Mouse (Mus musculus) MEL (cell line): Measurements from ENCODE around the gene Zfp386. TPM values are rescaled to one million over a fixed set of nuclear protein-coding genes. Genes with fewer than 3 reads are reported as not detected.

Experiments used
- DNase-seq: peaks from one replicate; pipeline ENCODE4 v3.0.0; 2011; ENCODE audit warnings: low read depth, low spot score
- H3K27ac ChIP-seq: 2 replicates; pipeline ENCODE4 v1.5.1; 2012; ENCODE audit warnings: low read depth, mild to moderate bottlenecking, control low read depth, low read length, moderate library complexity; ENCODE audit not compliant: control insufficient read depth
- H3K27me3 ChIP-seq, 2 experiments: fragments of 150-350 bp in 1 of 2; sonication (generic) in 1 of 2; 2 replicates each; pipeline ENCODE4 v1.6.1; 2012; ENCODE audit warnings: low read length in 2 of 2, mild to moderate bottlenecking in 2 of 2, improper control_type of control experiment in 1 of 2, moderate library complexity in 1 of 2; ENCODE audit not compliant: insufficient read depth in 2 of 2, control insufficient read depth in 1 of 2
- H3K36me3 ChIP-seq, 2 experiments: 2 replicates each; pipeline ENCODE4 v1.6.1; 2012 to 2014; ENCODE audit warnings: low read length in 2 of 2, improper control_type of control experiment in 1 of 2, inconsistent platforms in 1 of 2, mild to moderate bottlenecking in 1 of 2; ENCODE audit not compliant: insufficient read depth in 2 of 2, control insufficient read depth in 1 of 2
- H3K4me1 ChIP-seq, 2 experiments: fragments of 150-350 bp in 1 of 2; sonication (generic) in 1 of 2; 2 replicates each; pipeline ENCODE4 v1.6.1; 2012; ENCODE audit warnings: low read length in 2 of 2, improper control_type of control experiment in 1 of 2, mild to moderate bottlenecking in 1 of 2; ENCODE audit not compliant: insufficient read depth in 2 of 2, control insufficient read depth in 1 of 2
- H3K4me3 ChIP-seq, 2 experiments: fragments of 150-350 bp in 1 of 2; sonication (generic) in 1 of 2; 2 replicates each; pipeline ENCODE4 v1.5.1; 2012; ENCODE audit warnings: low read depth in 2 of 2, low read length in 2 of 2, mild to moderate bottlenecking in 2 of 2, moderate library complexity in 2 of 2, control low read depth in 1 of 2, improper control_type of control experiment in 1 of 2; ENCODE audit not compliant: control insufficient read depth in 1 of 2, insufficient read depth in 1 of 2
- H3K79me2 ChIP-seq: 2 replicates; pipeline ENCODE4 v1.6.1; 2012; ENCODE audit warnings: mild to moderate bottlenecking, low read length, moderate library complexity; ENCODE audit not compliant: control insufficient read depth, poor library complexity, insufficient read depth
- H3K9ac ChIP-seq: 2 replicates; pipeline ENCODE4 v1.6.1; 2012; ENCODE audit warnings: low read depth, mild to moderate bottlenecking, control low read depth, low read length, moderate library complexity; ENCODE audit not compliant: control insufficient read depth, poor library complexity, severe bottlenecking
- H3K9me3 ChIP-seq: fragments of 150-350 bp; sonication (generic); replicated peaks from 2 replicates; pipeline ENCODE4 v1.6.1; 2012; ENCODE audit warnings: mild to moderate bottlenecking, low read length, improper control_type of control experiment, moderate library complexity; ENCODE audit not compliant: insufficient read depth
- BHLHE40 ChIP-seq: IDR thresholded peaks from 2 replicates; pipeline ENCODE4 v1.6.1; 2012; ENCODE audit warnings: low read depth, mild to moderate bottlenecking, inconsistent platforms, low read length, improper control_type of control experiment, borderline replicate concordance
- CTCF ChIP-seq, 3 experiments: IDR thresholded peaks in 2 of 3; conservative IDR thresholded peaks in 1 of 3; 2 replicates each; pipeline ENCODE4 v1.5.1; 2011 to 2012; ENCODE audit warnings: low read length in 3 of 3, low read depth in 2 of 3, mild to moderate bottlenecking in 2 of 3, improper control_type of control experiment in 1 of 3, inconsistent platforms in 1 of 3, mixed read lengths in 1 of 3, moderate library complexity in 1 of 3; ENCODE audit not compliant: control insufficient read depth in 1 of 3, insufficient read depth in 1 of 3, poor library complexity in 1 of 3, severe bottlenecking in 1 of 3
- GATA1 ChIP-seq: IDR thresholded peaks from 2 replicates; pipeline ENCODE4 v1.6.1; 2011; ENCODE audit warnings: low read depth, low read length, improper control_type of control experiment
- HCFC1 ChIP-seq: IDR thresholded peaks from 2 replicates; pipeline ENCODE4 v1.6.1; 2012; ENCODE audit warnings: low read depth, mild to moderate bottlenecking, inconsistent platforms, low read length, improper control_type of control experiment, moderate library complexity
- JUND ChIP-seq: IDR thresholded peaks from 2 replicates; pipeline ENCODE4 v1.6.1; 2011; ENCODE audit warnings: low read depth, mild to moderate bottlenecking, improper control_type of control experiment, low read length
- MAX ChIP-seq: IDR thresholded peaks from 2 replicates; pipeline ENCODE4 v1.6.1; 2011; ENCODE audit warnings: low read length, improper control_type of control experiment
- MAZ ChIP-seq: IDR thresholded peaks from 2 replicates; pipeline ENCODE4 v1.6.1; 2012; ENCODE audit warnings: low read depth, mild to moderate bottlenecking, inconsistent platforms, low read length, improper control_type of control experiment
- NRF1 ChIP-seq: IDR thresholded peaks from 2 replicates; pipeline ENCODE4 v1.6.1; 2014; ENCODE audit warnings: low read depth, mild to moderate bottlenecking, inconsistent platforms, low read length, improper control_type of control experiment, moderate library complexity; ENCODE audit not compliant: poor library complexity, insufficient read depth, severe bottlenecking
- POLR2A ChIP-seq, 2 experiments: IDR thresholded peaks; 2 replicates each; pipeline ENCODE4 v1.6.1; 2011 to 2012; ENCODE audit warnings: low read length in 2 of 2, mild to moderate bottlenecking in 2 of 2, control low read depth in 1 of 2, improper control_type of control experiment in 1 of 2, low read depth in 1 of 2, moderate library complexity in 1 of 2; ENCODE audit not compliant: control insufficient read depth in 1 of 2, insufficient read depth in 1 of 2, poor library complexity in 1 of 2
- POLR2AphosphoS2 ChIP-seq: IDR thresholded peaks from 2 replicates; pipeline ENCODE4 v1.6.1; 2011; ENCODE audit warnings: low read length, improper control_type of control experiment
- RCOR1 ChIP-seq: IDR thresholded peaks from 2 replicates; pipeline ENCODE4 v1.6.1; 2012; ENCODE audit warnings: low read depth, mild to moderate bottlenecking, inconsistent platforms, low read length, improper control_type of control experiment
- SMC3 ChIP-seq: IDR thresholded peaks from 2 replicates; pipeline ENCODE4 v1.6.1; 2011; ENCODE audit warnings: low read depth, low read length, improper control_type of control experiment
- TCF12 ChIP-seq: IDR thresholded peaks from 2 replicates; pipeline ENCODE4 v1.6.1; 2014; ENCODE audit warnings: low read depth, mild to moderate bottlenecking, inconsistent platforms, low read length, improper control_type of control experiment, moderate library complexity
- ZC3H11A ChIP-seq: IDR thresholded peaks from 2 replicates; pipeline ENCODE4 v1.6.1; 2012; ENCODE audit warnings: low read depth, mild to moderate bottlenecking, inconsistent platforms, low read length, improper control_type of control experiment
- ZMIZ1 ChIP-seq: IDR thresholded peaks from 2 replicates; pipeline ENCODE4 v1.6.1; 2012; ENCODE audit warnings: low read depth, mild to moderate bottlenecking, inconsistent platforms, low read length, improper control_type of control experiment, moderate library complexity
- ZNF384 ChIP-seq: IDR thresholded peaks from 2 replicates; pipeline ENCODE4 v1.6.1; 2012; ENCODE audit warnings: low read depth, mild to moderate bottlenecking, inconsistent platforms, low read length, improper control_type of control experiment
- polyA plus RNA-seq, 2 experiments: library from polyadenylated mRNA; stranded (reverse) in 1 of 2; unstranded in 1 of 2; fragments of >175 nt in 1 of 2; fragments of >200 nt in 1 of 2; gene quantifications; 2 replicates each; pipeline versions ENCODE4 v1.2.1 to v1.2.4; 2012; ENCODE audit warnings: low replicate concordance in 2 of 2, low read depth in 1 of 2; ENCODE audit not compliant: insufficient read length in 2 of 2, insufficient read depth in 1 of 2, missing spikeins in 1 of 2
- total RNA-seq: library from RNA; depleted of rRNA; stranded (reverse); fragments of 300-350 nt; gene quantifications from 2 replicates; pipeline ENCODE4 v1.2.3, GENCODE M21; 2012

Zfp386 gene
- total and polyA plus RNA-seq, 3 experiments: 28.8 to 37.1 TPM; not detected in 1

- DNase-seq: no peak
- no peaks in the 10 kb centered on the region for H3K4me1 ChIP-seq
These were observed 39.6 kb downstream of the Zfp386 start for GRCm38 (mm10) chr12:116086951-116087600.

GRCm38 (mm10) chr12:116089836-116090235 lies 42.3 kb downstream of the Zfp386 start:
- no peak for DNase-seq
- no peaks in the 10 kb centered on the region for H3K79me2 ChIP-seq
- H3K27ac ChIP-seq: no peak overlapping the region
- no peak for TF ChIP-seq ZNF384
- 0 out of 6 replicates have a peak, but pooled peaks of 1 of the 3 experiments have one; percentile 4 for TF ChIP-seq CTCF (IDR thresholded peaks at IDR 0.05 in 2 of 3, conservative IDR thresholded peaks at IDR 0.05 in 1 of 3; ENCODE audit: control insufficient read depth in 1 of 3, insufficient read depth in 1 of 3, low read depth in 2 of 3, low read length in 3 of 3, poor library complexity in 1 of 3, severe bottlenecking in 1 of 3)
- TF ChIP-seq, all 39 proteins: peak for 1
- Histone ChIP-seq H3K9me3 (no peaks in the 10 kb centered on the region), H3K4me3 (no peak overlapping the region), H3K36me3 (no peaks in the 10 kb centered on the region), H3K27me3 (no peaks in the 10 kb centered on the region; a peak in 2 of 4 replicates), H3K9ac (no peak overlapping the region), H3K4me1 (no peaks in the 10 kb centered on the region)

More at GRCm38 (mm10) chr12:116086951-116087600, 39.6 kb downstream of the Zfp386 start:
- Histone ChIP-seq H3K79me2 (no peaks in the 10 kb centered on the region), H3K9me3 (no peaks in the 10 kb centered on the region), H3K27ac (no peak overlapping the region), H3K4me3 (no peak overlapping the region), H3K27me3 (peaks cover 0 to 2% of the 10 kb centered on the region in 2 experiments; a peak in 2 of 4 replicates), H3K36me3 (no peaks in the 10 kb centered on the region), H3K9ac (no peak overlapping the region)
- no peak for TF ChIP-seq POLR2AphosphoS2
- no peak for TF ChIP-seq NRF1
- no peak for TF ChIP-seq POLR2A (IDR thresholded peaks at IDR 0.05; ENCODE audit: control insufficient read depth in 1 of 2, insufficient read depth in 1 of 2, low read depth in 1 of 2, low read length in 2 of 2, poor library complexity in 1 of 2)
- TF ChIP-seq GATA1: no peak
- TF ChIP-seq JUND: no peak
- TF ChIP-seq MAZ: no peak
- no peak for TF ChIP-seq ZC3H11A
- TF ChIP-seq BHLHE40: no peak
- TF ChIP-seq HCFC1: no peak
- TF ChIP-seq SMC3: no peak
- no peak for TF ChIP-seq ZMIZ1
- TF ChIP-seq RCOR1: no peak
- no peak for TF ChIP-seq TCF12
- TF ChIP-seq MAX: no peak
